Mouse (Mus musculus) heart, postnatal 25 days (tissue): ENCODE measurements around the gene Stra6. TPM values are rescaled to one million over a fixed set of nuclear protein-coding genes. Genes with fewer than 3 reads are reported as not detected.
A peak's percentile ranks its signal among the peaks of the same experiment; 100 is the strongest.

Experiments
- DNase-seq: peaks from one replicate; pipeline ENCODE4 v3.0.0; 2022; ENCODE audit warnings: low spot score
- intact Hi-C: fragments of 180-260 bp; cut with DNase I; formaldehyde crosslinking; loops from one replicate; pipeline ENCODE4 v1.15.1; 2025
- total RNA-seq, 2 experiments: library from RNA; stranded (reverse); gene quantifications; 2 replicates each; pipeline ENCODE4 v1.2.3; 2021

The Stra6 gene
- total RNA-seq, 2 experiments from 2014 or later: 0.23 to 1.0 TPM

DNA sequence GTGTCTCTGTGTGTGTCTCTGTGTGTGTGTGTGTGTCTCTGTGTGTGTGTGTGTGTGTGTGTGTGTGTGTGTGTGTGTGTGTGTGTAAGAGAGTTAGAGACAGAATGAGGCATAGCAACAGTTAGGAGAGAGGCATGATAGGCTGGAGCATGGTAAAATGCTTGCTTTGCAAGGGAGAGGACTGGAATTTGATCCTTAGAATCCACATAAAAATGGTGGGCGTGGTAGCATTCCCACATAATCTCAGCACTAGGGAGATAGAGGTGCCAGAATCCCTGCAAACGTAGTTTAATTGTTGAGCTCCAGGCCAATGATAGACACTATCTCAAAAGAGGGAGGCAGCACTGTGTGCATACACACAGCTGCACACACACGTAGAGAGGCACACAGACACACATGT, 61.5 kb downstream of the Stra6 start:
- DNase-seq: no peak
- intact Hi-C loops: no loop called here

DNA sequence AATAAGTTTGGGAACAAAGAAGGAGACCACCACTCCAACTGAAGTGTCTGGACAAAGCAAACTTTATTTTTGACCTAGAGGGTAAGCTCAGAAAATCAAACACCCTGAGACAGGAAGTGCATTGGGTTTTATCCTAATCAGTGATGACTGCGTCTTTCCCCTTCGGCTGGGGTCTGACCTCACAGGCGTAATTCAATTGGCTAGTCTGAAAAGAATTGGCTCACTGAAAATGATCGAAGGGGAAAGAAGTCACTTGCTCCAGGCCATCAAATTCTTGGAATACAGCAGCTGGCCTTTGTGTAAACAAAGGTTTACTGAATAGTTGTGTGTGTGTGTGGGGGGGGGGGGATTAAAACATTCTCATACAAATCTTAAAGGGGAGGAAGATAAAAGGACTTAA, 62.2 kb downstream of the Stra6 start:
- no peak for DNase-seq
- intact Hi-C loops: no loop called here

DNA sequence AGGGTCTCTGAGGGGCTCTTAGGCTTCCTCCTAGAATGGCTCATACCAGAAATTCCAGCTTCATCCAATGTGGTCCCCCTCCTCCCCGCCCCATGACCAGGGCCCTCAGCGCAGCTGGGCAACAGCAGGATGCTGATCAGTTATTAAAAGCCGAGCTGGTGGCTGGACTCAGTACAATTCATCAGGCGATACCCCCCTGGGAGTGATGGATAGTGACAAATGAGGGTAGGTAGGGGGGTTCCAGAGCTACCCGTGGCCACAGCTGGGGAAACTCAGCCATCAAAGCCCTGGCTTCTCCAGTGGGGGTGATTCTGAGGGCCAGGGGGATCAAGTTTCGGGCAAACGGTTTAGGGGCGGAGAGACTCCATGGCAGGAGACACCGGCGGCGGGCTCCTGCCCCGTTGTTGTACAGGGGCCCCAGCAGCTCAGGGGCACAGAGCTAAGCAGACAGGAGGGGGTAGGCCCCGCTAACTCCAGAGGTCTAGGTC, 65.4 kb downstream of the Stra6 start:
- no peak for DNase-seq
- intact Hi-C loops: no loop called here

DNA sequence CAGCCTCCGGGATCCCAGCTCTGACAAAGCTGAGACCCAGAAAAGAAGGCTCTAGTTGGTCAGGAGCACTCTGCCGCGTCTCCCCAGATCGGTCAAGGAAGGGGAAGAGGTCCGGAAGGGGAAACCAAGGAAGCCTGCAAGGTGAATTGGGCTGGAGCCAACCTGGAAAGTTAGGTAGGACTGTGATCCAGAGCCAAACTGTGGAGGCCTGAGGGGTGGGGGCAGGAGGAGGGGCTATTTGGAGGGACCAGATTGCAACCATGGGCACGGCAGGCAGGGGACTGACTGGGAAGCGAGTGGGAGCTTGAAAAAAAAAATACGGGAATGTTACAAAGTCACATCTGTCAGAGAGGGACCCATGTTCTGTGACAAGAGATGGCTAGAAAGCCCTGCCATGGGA, 65.9 kb downstream of the Stra6 start:
- intact Hi-C loops: no loop called here
- DNase-seq: no peak

- DNase-seq: no peak
Observed at GRCm38 (mm10) chr9:58130909-58131308, 67.3 kb downstream of the Stra6 start.

GRCm38 (mm10) chr9:58131735-58132134, 68.1 kb downstream of the Stra6 start:
- DNase-seq: no peak
- intact Hi-C loops: no loop called here

More at GRCm38 (mm10) chr9:58130909-58131308, 67.3 kb downstream of the Stra6 start:
- intact Hi-C loops: no loop called here

- intact Hi-C loops: no loop called here
- no peak for DNase-seq
Observed at GRCm38 (mm10) chr9:58133893-58134884, 70.6 kb downstream of the Stra6 start.

DNA sequence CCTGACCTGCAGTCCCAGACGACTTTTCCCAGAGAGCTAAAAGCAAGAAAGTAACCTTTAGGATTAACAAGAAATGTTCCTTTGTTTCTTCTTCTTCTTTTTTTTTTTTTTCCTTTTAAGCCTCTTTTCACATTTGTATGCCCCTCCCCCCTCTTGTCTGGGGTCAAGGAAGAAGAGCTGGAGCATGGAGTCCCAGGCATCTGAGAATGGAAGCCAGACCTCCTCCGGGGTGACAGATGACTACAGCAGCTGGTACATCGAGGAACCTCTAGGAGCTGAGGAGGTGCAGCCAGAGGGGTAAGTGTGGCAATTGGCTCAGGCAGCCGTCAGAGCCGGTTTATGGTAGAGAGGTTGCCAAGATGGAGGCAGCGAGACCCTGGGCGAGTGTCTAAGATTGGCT, 71.3 kb downstream of the Stra6 start:
- intact Hi-C loops: no loop called here
- DNase-seq: no peak

DNA sequence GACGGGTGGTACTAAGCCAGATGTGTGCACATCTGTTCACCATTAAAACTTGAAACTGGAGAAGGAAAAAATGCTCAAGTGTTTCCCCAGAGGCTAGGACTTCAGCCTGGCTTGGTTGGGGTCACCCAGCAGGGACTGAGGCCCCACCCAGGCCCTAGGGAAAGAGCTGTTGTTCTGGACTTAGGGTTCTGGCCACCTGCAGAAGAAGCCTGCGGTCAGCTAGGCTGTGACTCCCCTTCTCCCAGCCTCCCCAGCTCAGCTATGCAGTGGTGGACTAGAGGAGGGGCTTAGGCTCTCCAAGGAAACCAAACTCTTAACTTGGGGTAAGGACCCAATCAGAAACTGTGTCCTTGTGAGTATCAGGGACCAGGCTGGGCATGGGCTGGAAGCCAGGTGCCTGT, 72.3 kb downstream of the Stra6 start:
- intact Hi-C loops: no loop called here
- no peak for DNase-seq

DNA sequence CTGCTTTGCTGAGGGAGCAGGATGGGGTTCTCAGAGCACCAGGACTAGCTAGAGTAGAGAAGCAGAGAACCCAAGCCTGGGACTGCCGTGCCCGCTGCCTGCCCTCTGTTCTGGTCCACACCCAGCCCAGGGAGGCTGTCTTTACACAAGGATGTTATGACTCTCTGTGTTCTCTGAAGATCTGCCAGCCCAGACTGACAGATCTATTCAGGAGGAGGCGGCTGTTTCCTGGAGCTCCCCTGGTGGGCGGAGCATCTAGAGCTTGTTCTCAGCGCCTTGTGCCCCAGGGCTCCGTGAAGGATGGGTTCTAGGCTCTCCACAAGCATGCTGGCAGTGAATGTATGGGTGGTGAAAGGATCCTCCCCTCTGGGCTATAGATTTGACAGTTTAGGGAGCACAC, 76.4 kb downstream of the Stra6 start:
- intact Hi-C loops: no loop called here

DNA sequence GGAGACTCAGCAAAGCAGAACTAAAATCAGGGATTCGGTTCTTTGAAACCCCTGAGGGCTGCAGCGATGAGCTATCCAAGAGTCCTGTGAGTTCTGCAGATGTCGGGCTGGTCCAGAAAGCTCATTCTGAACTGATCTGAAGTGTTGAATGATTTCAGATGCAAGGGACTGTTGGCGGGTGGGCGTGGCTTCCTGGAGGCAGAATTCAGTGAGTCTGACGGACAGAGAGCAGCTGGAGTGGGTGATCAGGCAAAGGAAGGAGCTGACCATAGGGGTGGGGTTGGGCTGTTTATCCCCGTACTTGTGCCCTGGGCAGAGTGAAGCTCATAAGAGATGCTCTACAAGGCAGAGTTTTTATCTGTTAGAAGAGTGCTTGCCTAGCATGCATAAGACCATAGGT, 79.8 kb downstream of the Stra6 start:
- intact Hi-C loops: no loop called here
- DNase-seq: no peak

More for the DNA sequence above, 76.4 kb downstream of the Stra6 start:
- peak; percentile 26 for DNase-seq

- DNase-seq: no peak
Observed at GRCm38 (mm10) chr9:58144664-58145063, 81.1 kb downstream of the Stra6 start.

DNA sequence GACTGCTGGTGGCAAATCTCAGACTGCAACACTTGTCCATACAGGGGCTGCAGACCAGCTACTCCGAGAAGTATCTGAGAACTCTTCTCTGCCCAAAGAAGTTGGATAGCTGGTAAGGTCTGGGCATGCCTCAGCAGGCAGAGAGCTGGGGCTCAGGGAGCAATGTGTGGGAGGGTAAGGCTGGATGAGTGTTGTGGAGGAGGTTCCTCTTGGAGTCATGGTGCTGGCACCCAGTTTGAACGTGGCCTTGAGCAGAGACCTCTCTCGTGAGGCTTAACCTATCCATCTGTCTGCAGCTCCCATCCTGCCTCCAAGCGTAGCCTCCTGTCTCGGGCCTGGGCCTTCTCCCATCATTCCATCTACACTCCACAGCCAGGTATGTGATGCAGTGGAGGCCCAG, 81.8 kb downstream of the Stra6 start:
- intact Hi-C loops: no loop called here
- no peak for DNase-seq

More at GRCm38 (mm10) chr9:58144664-58145063, 81.1 kb downstream of the Stra6 start:
- intact Hi-C loops: no loop called here

DNA sequence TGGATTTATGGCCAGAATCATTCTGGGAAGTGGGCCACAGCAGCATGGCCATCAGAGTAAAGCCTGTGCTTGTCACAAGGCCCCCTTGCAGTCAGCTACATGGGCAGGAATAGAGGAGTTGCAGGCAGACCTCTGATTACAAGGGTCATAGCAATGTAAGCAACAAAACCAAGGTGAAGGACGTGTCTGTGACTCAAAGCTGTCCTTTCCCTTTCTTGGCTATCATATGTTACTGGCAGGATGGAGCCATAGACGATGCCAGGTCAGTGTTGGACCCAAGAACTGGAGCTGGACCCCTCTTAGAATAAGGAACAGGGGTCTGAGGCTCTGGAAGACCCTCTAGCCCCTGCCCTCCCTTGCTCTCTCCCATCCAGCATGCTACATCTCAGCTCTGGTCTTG, 85.2 kb downstream of the Stra6 start:
- intact Hi-C loops: no loop called here
- DNase-seq: no peak

DNA sequence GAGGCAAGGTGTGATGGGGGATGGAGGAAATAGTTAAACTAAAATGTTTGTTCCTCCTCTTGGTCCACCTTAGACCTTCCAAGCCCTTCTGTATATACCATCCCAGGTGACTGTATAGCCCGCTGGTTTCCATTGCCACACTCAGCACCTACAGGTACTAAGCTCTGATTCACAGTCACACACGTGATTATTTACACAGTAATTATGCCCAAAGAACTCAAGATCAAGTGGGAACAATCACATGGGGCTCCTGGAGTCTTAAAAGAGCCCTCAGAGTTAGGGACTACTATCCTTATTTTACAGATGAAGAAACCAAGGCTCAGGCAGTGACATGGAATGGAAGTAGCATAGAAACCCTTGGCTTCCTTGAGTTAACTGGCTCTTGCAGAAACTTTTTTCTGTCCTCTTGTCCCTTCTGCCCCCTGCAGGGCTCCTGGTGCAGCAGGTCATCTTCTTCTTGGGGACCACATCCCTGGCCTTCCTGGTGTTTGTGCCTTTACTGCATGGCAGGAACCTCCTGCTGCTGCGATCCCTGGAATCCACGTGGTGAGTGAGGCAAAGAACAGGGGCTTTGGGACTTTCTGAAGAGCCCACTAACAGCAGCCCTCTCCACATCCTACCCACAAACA, 87.3 kb downstream of the Stra6 start:
- intact Hi-C loops: no loop called here
- no peak for DNase-seq

GRCm38 (mm10) chr9:58153095-58153494, 89.5 kb downstream of the Stra6 start:
- DNase-seq: no peak
- intact Hi-C loops: no loop called here

DNA sequence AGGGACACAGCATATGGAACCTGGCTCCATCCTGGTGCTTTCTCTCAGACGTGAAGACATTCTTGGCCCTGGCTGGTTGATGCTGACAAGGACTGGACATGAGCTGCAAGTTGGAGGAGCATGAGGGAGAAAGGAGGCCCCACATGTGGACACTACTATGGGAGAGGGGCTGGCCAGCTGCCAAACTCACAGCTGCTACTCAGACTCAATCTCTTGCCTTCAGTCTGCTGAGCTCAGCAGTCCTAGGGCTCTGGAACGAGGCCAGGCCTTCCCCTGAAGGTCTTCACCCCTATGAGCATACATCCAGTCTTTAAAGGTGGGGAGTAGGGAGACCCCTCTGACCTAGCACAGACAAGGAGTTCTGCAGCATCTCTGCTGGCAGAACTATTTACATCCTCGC, 91.8 kb downstream of the Stra6 start:
- intact Hi-C loops: loop anchor here (5.0 kb wide), 1 partner anchor 157 kb away; the partner anchor contains the start of gene Loxl1
- DNase-seq: no peak

- DNase-seq: no peak
- intact Hi-C loops: loop anchor here (5.0 kb wide), 1 partner anchor 155 kb away; the partner anchor contains the start of gene Loxl1
Observed at GRCm38 (mm10) chr9:58156819-58157560, 93.4 kb downstream of the Stra6 start.

DNA sequence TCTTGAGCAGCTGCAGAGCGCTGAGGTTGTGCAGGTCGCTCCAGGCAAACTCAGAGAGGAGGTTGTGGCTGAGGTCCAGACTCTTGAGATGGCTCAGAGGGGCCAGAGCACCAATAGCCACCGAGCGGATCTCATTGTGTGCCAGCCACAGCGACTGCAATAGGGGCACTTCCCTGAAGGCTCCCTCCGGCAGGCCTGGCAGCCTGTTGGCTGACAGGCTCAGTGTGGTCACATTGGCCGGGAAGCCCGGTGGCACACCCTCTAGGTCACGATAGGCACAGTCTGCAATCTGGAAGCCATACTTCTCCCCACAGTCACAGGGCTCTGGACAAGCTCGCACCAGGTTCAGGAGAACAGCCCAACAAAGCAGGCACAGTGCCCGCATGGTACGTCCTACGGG, 94.2 kb downstream of the Stra6 start:
- no peak for DNase-seq
- intact Hi-C loops: loop anchor here (5.0 kb wide), 1 partner anchor 154 kb away; the partner anchor contains the start of gene Loxl1
